Mouse (Mus musculus): ENCODE results near the gene Gtf2f1. TPM values are rescaled to one million over a fixed set of nuclear protein-coding genes. Genes with fewer than 3 reads are reported as not detected.
"Not testable (repeated sequence)": the region's sequence is repeated elsewhere in the genome, so short reads cannot be mapped to it uniquely, and the experiment has no call there.

The Gtf2f1 gene
- 29.2 and 31.0 TPM in 2 replicates for polyA plus RNA-seq (2014; fragmentation: Nextera tagmentation; extraction: Ambion mirVana)

DNA sequence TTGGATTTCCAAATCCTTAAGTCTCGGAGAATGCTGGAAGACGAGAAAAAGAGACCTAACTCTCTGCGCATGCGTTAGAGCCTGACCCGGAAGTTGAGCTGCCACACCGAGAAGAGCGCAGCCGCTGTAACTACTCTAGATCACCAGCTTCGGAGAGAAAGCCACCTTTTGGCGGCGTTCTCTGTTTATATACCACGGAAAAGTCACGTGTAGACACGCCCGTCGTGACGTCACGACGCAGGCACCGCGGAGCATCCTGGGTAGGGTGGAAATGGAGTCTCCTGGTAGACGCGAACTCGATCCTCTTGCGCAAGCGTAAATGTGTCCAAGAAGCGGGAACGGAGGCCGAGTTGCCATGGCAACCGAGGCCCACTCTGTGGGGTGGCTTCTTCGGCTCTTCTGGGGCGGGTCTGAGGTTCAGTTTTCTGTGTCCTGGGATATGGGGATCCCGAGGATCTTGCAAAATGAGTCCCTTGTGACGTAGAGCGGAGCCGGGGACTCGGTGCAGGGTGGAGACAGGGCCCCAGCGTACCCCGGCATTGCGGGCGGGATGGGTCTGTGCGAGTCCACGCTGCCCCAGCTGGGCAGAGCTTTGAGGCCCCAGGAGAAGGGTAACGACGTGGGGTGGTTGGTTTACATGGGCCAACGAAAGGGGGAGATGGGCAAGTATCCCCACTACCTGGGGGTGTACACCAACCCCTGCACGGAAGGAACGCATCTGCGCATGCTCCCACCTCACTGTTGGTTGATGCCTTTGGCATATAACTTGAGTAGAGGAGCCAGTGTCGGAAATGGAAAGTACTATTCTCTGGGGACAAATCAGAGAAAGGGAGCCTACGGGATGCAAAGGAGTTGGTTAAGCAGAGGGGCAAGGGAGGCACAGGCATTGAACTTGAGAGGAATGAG, at the start of gene Gtf2f1, which contains the start of gene Gm17949:
TSS of gene Gtf2f1 (minus strand) at position 53 of the 906 bp plus-strand sequence.
TSS of gene Gm17949 (plus strand) at position 234 of the 906 bp plus-strand sequence.
- H3K9ac ChIP-seq (ENCODE audit: low read length): peak within 1 kb of the TSS; percentile 90
- H3K36me3 ChIP-seq (ENCODE audit: control insufficient read depth, insufficient read depth, low read length): peaks cover 32% of the 10 kb centered on the region
- H3K4me2 ChIP-seq (ENCODE audit: low read length): peak within 1 kb of the TSS; percentile 74
- H3K27ac ChIP-seq (replicated peaks in 1 of 2; ENCODE audit: control insufficient read depth in 1 of 2, insufficient read depth in 1 of 2, low read depth in 2 of 2, low read length in 2 of 2): peak within 1 kb of the TSS; percentile 77 to 78
- H3K4me3 ChIP-seq (ENCODE audit: control insufficient read depth in 1 of 2, insufficient read depth in 1 of 2, low read depth in 1 of 2, low read length in 2 of 2): peak within 1 kb of the TSS; percentile 86 to 95
- peaks cover 4 to 11% of the 10 kb centered on the region in 2 experiments; a peak in 2 of 4 replicates for H3K4me1 ChIP-seq (ENCODE audit: control insufficient read depth in 2 of 2, insufficient read depth in 2 of 2, low read length in 2 of 2)
- no peaks in the 10 kb centered on the region for H3K9me3 ChIP-seq (ENCODE audit: control insufficient read depth, low read length)
- under 1% methylated on average over 51 of the region's 51 CpGs for WGBS
- peak; percentile 89 for ATAC-seq (ENCODE audit: insufficient number of reproducible peaks, insufficient read depth, low FRiP score, low read depth)
- no peaks in the 10 kb centered on the region for H3K27me3 ChIP-seq (ENCODE audit: control insufficient read depth, insufficient read depth, low read length)

DNA sequence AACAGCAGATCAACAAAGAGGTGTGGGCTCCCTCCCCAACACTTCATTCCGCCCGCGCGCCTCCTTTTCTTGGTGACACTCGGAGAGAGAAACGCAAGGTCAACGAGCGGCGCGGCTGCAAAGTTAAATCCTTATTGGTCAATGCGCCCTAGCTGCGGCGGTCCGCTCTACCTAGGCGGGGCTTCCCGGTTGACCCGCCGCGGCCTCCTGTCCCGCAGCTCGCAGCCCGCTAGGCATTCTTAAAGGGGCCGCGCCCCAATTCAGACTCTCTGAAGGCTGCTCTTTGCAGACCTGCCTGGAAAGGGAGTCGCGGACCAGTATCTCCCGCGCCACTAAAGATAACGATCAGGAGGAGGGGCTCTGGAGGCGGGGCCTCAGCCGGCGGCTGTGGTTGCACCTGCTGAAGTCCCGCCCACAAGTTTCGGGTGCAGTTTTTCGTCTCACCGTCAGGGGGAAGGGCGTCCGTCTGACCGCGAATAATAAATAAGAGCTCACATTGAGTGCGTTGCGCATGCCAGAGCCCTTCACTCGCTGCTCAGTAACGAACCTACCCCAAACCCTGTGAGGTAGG, 49.2 kb upstream of the Gtf2f1 start:
- H3K9me3 ChIP-seq (ENCODE audit: control insufficient read depth, low read length): no peaks in the 10 kb centered on the region
- WGBS: under 1% methylated on average over 44 of the region's 44 CpGs
- peaks cover 15% of the 10 kb centered on the region for H3K36me3 ChIP-seq (ENCODE audit: control insufficient read depth, insufficient read depth, low read length)
- H3K9ac ChIP-seq (ENCODE audit: low read length): peak overlapping the region; percentile 81
- peak overlapping the region; percentile 69 to 80 for H3K4me3 ChIP-seq (ENCODE audit: control insufficient read depth in 1 of 2, insufficient read depth in 1 of 2, low read depth in 1 of 2, low read length in 2 of 2)
- H3K4me2 ChIP-seq (ENCODE audit: low read length): peak overlapping the region; percentile 68
- peak; percentile 85 for ATAC-seq (ENCODE audit: insufficient number of reproducible peaks, insufficient read depth, low FRiP score, low read depth)
- H3K27ac ChIP-seq (replicated peaks in 1 of 2; ENCODE audit: control insufficient read depth in 1 of 2, insufficient read depth in 1 of 2, low read depth in 2 of 2, low read length in 2 of 2): peak overlapping the region; percentile 57 to 69
- peaks cover 18 to 28% of the 10 kb centered on the region in 2 experiments; a peak in 3 of 4 replicates for H3K4me1 ChIP-seq (ENCODE audit: control insufficient read depth in 2 of 2, insufficient read depth in 2 of 2, low read length in 2 of 2)
- peaks cover 42% of the 10 kb centered on the region for H3K27me3 ChIP-seq (ENCODE audit: control insufficient read depth, insufficient read depth, low read length)

DNA sequence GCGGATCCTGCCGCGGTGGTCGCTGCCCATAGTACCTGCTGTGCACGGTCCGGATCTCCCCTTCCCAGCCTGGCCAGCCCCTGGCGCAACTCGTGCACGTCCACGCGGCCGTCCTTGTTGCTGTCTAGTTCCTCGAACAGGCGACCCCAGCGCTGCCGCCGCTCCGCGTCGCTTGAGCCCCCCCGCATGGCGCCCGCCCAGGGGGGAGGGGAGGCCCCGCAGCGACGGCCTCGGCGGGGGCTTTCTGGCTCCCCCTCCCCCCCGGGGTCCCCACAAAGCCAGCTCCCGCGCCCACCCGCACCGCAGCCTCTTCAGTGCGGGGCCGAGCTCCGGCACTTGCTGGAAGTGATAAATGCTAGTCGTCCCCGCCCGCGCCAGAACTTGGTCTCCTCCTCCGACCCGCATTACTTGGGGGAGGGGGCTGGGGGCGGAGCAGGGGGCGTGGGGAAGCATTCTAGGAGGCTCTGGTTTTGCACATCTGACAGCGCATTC, 48.4 kb upstream of the Gtf2f1 start, which contains the start of gene Slc25a23:
TSS of gene Slc25a23 (minus strand) at position 378 of the 492 bp plus-strand sequence.
- ATAC-seq (ENCODE audit: insufficient number of reproducible peaks, insufficient read depth, low FRiP score, low read depth): peak; percentile 57
- H3K4me3 ChIP-seq (ENCODE audit: control insufficient read depth in 1 of 2, insufficient read depth in 1 of 2, low read depth in 1 of 2, low read length in 2 of 2): peak within 1 kb of the TSS; percentile 69 to 80
- WGBS: under 1% methylated on average over 31 of the region's 45 CpGs
- H3K27ac ChIP-seq (replicated peaks in 1 of 2; ENCODE audit: control insufficient read depth in 1 of 2, insufficient read depth in 1 of 2, low read depth in 2 of 2, low read length in 2 of 2): peak within 1 kb of the TSS; percentile 57 to 69
- H3K9ac ChIP-seq (ENCODE audit: low read length): peak within 1 kb of the TSS; percentile 81
- no peaks in the 10 kb centered on the region for H3K9me3 ChIP-seq (ENCODE audit: control insufficient read depth, low read length)
- H3K4me2 ChIP-seq (ENCODE audit: low read length): peak within 1 kb of the TSS; percentile 68
- peaks cover 18 to 28% of the 10 kb centered on the region in 2 experiments; a peak in 3 of 4 replicates for H3K4me1 ChIP-seq (ENCODE audit: control insufficient read depth in 2 of 2, insufficient read depth in 2 of 2, low read length in 2 of 2)
- H3K36me3 ChIP-seq (ENCODE audit: control insufficient read depth, insufficient read depth, low read length): peaks cover 22% of the 10 kb centered on the region
- peaks cover 34% of the 10 kb centered on the region for H3K27me3 ChIP-seq (ENCODE audit: control insufficient read depth, insufficient read depth, low read length)

DNA sequence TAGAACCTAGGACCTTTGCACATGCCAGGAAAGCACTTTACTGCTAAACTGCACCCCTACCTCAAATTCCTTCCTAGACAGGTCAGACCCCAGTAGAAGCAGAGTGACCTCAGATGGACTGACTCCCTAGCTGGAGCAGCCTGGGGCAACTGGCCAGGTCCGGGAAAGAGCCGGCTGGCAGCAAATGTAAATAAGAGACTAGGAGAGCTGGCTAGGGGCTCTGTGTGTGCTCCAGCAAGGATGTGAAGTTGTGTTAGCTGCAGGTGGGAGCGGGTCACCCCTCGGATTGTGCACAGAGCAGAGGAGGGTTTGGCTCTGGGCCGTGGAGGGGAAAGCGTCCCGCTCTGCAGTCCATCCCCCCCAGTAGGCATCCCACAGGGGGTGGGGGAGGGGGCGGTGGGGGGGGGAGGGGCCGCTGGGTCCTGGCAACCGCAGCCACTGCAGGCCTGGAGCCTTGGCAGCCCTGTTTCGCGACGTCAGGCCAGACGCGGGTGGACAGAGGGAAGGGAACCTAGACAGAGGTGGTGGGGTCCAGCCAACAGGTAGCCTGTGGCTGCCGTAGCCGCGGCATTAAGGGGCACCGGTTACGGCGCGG, 47.9 kb upstream of the Gtf2f1 start, which contains the start of gene Crb3:
TSS of gene Crb3 (plus strand) at position 215 of the 595 bp plus-strand sequence.
- 7% methylated on average over 8 of the region's 22 CpGs for WGBS
- Histone ChIP-seq H3K9me3 (ENCODE audit: control insufficient read depth, low read length) (no peaks in the 10 kb centered on the region), H3K36me3 (ENCODE audit: control insufficient read depth, insufficient read depth, low read length) (peaks cover 28% of the 10 kb centered on the region), H3K4me1 (ENCODE audit: control insufficient read depth in 2 of 2, insufficient read depth in 2 of 2, low read length in 2 of 2) (peaks cover 18 to 28% of the 10 kb centered on the region in 2 experiments; a peak in 3 of 4 replicates), H3K4me2 (ENCODE audit: low read length) (peak within 1 kb of the TSS; percentile 68), H3K27ac (replicated peaks in 1 of 2; ENCODE audit: control insufficient read depth in 1 of 2, insufficient read depth in 1 of 2, low read depth in 2 of 2, low read length in 2 of 2) (peak within 1 kb of the TSS; percentile 57), H3K9ac (ENCODE audit: low read length) (peak within 1 kb of the TSS; percentile 81), H3K4me3 (ENCODE audit: control insufficient read depth in 1 of 2, insufficient read depth in 1 of 2, low read depth in 1 of 2, low read length in 2 of 2) (peak within 1 kb of the TSS; percentile 69 to 80), H3K27me3 (ENCODE audit: control insufficient read depth, insufficient read depth, low read length) (peaks cover 29% of the 10 kb centered on the region)
- ATAC-seq (ENCODE audit: insufficient number of reproducible peaks, insufficient read depth, low FRiP score, low read depth): no peak; the same call in 1 of the 2 replicates

DNA sequence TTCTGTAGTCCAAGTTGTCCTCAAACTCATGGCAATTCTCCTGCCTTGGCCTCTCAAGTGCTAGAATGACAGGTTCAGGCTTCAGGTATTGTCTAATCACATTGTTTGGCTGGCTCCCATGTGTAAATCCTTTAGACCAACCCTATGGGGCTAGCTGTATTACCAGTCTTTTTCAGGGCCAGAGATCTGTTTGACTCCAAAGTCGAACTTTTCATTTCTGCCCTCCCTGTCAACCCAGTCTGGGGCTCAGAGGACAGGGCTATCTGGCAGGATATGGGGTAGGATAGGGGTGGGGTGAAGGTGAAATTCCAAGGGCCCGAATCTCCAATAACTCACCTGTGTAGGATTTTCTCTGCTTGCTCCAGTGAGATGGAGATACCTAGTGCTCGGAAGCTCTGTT, 45.2 kb upstream of the Gtf2f1 start:
- H3K36me3 ChIP-seq (ENCODE audit: control insufficient read depth, insufficient read depth, low read length): peaks cover 55% of the 10 kb centered on the region
- peaks cover 9 to 19% of the 10 kb centered on the region in 2 experiments; a peak in 3 of 4 replicates for H3K4me1 ChIP-seq (ENCODE audit: control insufficient read depth in 2 of 2, insufficient read depth in 2 of 2, low read length in 2 of 2)
- no peak overlapping the region for H3K4me3 ChIP-seq (ENCODE audit: control insufficient read depth in 1 of 2, insufficient read depth in 1 of 2, low read depth in 1 of 2, low read length in 2 of 2)
- no peak overlapping the region for H3K4me2 ChIP-seq (ENCODE audit: low read length)
- 85% methylated on average over 3 of the region's 3 CpGs for WGBS
- no peak for ATAC-seq (ENCODE audit: insufficient number of reproducible peaks, insufficient read depth, low FRiP score, low read depth)
- H3K27ac ChIP-seq (replicated peaks in 1 of 2; ENCODE audit: control insufficient read depth in 1 of 2, insufficient read depth in 1 of 2, low read depth in 2 of 2, low read length in 2 of 2): no peak overlapping the region
- no peak overlapping the region for H3K9ac ChIP-seq (ENCODE audit: low read length)
- no peaks in the 10 kb centered on the region for H3K9me3 ChIP-seq (ENCODE audit: control insufficient read depth, low read length)
- peaks cover 5% of the 10 kb centered on the region for H3K27me3 ChIP-seq (ENCODE audit: control insufficient read depth, insufficient read depth, low read length)

DNA sequence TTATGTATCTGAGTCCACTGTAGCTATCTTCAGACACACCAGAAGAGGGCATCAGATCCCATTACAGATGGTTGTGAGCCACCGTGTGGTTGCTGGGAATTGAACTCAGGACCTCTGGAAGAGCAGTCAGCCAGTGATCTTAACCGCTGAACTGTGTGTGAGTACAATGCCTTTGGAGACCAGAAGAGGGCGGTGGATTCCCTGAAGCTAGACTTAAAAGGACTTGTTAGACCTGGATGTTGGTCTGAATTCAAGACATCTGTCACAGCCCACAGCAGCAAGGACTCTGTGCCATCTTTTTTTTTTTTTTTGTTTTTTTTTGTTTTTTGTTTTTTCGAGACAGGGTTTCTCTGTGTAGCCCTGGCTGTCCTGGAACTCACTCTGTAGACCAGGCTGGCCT, 40.6 kb upstream of the Gtf2f1 start:
- ATAC-seq (ENCODE audit: insufficient number of reproducible peaks, insufficient read depth, low FRiP score, low read depth); H3K9me3 ChIP-seq (ENCODE audit: control insufficient read depth, low read length); H3K4me3 ChIP-seq (ENCODE audit: control insufficient read depth in 1 of 2, insufficient read depth in 1 of 2, low read depth in 1 of 2, low read length in 2 of 2); H3K4me1 ChIP-seq (ENCODE audit: control insufficient read depth in 2 of 2, insufficient read depth in 2 of 2, low read length in 2 of 2); H3K4me2 ChIP-seq (ENCODE audit: low read length); H3K27me3 ChIP-seq (ENCODE audit: control insufficient read depth, insufficient read depth, low read length); H3K9ac ChIP-seq (ENCODE audit: low read length); H3K27ac ChIP-seq (replicated peaks in 1 of 2; ENCODE audit: control insufficient read depth in 1 of 2, insufficient read depth in 1 of 2, low read depth in 2 of 2, low read length in 2 of 2): not testable (repeated sequence)
- peaks cover 74% of the 10 kb centered on the region for H3K36me3 ChIP-seq (ENCODE audit: control insufficient read depth, insufficient read depth, low read length)
- WGBS: 80% methylated on average over 4 of the region's 4 CpGs

DNA sequence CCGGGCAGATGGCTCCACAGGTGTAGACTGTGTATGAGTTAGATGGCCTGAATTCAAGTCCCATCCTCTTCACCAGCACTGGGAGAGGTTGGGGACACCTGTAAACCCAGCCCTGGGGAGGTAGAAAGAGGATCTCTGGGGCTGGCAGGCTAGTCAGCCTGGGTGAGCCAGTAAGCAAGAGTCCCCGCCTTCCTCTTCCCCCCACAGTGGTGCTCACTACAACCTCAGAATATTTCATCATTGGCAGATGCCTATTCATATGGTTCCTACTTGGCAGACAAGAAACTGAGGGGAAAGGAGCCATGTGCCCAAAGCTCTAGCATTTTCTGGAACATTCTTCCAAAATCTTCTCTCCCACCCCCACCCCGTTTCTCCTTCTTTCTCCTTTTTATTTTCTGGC, 37.7 kb upstream of the Gtf2f1 start:
- WGBS: 89% methylated on average over 3 of the region's 3 CpGs
- Histone ChIP-seq H3K36me3 (ENCODE audit: control insufficient read depth, insufficient read depth, low read length) (peaks cover 64% of the 10 kb centered on the region), H3K4me2 (ENCODE audit: low read length) (no peak overlapping the region), H3K27ac (replicated peaks in 1 of 2; ENCODE audit: control insufficient read depth in 1 of 2, insufficient read depth in 1 of 2, low read depth in 2 of 2, low read length in 2 of 2) (no peak overlapping the region), H3K4me1 (ENCODE audit: control insufficient read depth in 2 of 2, insufficient read depth in 2 of 2, low read length in 2 of 2) (no peaks in the 10 kb centered on the region), H3K4me3 (ENCODE audit: control insufficient read depth in 1 of 2, insufficient read depth in 1 of 2, low read depth in 1 of 2, low read length in 2 of 2) (no peak overlapping the region), H3K9me3 (ENCODE audit: control insufficient read depth, low read length) (no peaks in the 10 kb centered on the region), H3K27me3 (ENCODE audit: control insufficient read depth, insufficient read depth, low read length) (no peaks in the 10 kb centered on the region), H3K9ac (ENCODE audit: low read length) (no peak overlapping the region)
- ATAC-seq (ENCODE audit: insufficient number of reproducible peaks, insufficient read depth, low FRiP score, low read depth): no peak

Data from heart, embryonic 14.5 days (tissue).